Mouse (Mus musculus) embryo, embryonic 9.5 days (tissue): Measurements from ENCODE around the gene Arhgef3.

Experiments used
- DNase-seq: peaks from one replicate; pipeline ENCODE4 v3.0.0-alpha.2; 2017; ENCODE audit errors: extremely low spot score

Gene Arhgef3

GRCm38 (mm10) chr14:27115275-27115660, 569 bp downstream of the Arhgef3 start:
- no peak for DNase-seq

DNA sequence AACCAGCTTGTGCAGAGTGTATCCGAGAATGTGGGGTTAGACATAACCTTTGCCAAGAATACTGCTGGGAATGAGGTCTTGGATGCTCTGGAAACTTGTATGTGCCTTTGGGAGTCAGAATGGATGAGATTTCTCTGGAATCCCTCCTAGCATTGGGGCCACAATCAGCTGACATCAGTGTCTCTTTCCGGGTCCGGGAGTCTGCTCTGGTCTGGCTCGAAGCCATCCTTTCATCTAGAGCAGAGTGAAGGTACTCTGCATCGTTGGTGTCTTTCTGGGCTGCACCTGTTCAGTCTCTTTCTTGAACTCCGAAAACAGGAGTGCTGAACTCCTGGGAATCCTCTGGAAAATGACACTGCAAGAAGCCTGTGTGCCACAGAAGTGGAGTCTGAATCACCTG, 1.3 kb downstream of the Arhgef3 start:
- DNase-seq, result no peak

- DNase-seq, result no peak
Observed at GRCm38 (mm10) chr14:27116577-27117165, 2.0 kb downstream of the Arhgef3 start.

DNA sequence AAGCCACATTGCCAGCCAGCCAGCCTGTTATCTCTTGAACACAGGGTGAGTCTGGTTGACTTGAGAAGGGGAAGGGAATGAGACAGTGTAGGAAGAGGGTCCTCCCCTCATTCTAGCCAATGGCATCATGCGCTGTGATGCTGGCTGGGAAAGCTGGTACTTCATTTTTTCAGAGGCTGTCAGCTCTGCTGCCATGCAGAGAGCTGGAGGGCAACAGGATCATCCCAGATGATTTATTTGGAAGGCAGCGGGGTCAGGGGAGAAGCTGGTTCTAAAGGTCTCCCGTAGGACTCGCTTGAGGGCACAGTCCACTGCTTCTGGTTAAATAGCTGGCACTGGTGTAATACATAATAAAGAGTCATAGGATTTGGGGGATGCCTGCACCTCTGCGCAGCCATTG, 3.8 kb downstream of the Arhgef3 start:
- no peak for DNase-seq

DNA sequence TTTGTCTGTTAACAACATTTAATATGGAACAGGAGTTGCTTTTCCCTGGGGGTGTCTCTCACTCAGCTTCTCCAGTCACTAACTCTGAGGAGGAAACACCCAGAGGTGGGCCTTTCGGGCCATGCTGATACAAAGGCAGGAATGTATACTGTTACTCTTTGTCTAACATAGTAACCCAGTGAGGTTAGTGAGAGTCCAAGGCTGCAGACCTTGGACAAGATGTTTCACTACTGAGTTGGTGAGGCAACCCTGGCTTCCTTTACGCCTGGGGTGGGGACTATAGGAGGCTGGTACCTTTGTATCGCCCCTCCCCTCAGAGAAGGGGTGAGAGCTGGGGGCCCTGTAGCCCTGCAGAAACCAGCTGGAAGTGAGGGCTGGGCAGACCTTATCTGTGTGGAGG, 7.9 kb downstream of the Arhgef3 start:
- DNase-seq, result no peak

GRCm38 (mm10) chr14:27123543-27123942, 8.8 kb downstream of the Arhgef3 start:
- DNase-seq, result no peak

DNA sequence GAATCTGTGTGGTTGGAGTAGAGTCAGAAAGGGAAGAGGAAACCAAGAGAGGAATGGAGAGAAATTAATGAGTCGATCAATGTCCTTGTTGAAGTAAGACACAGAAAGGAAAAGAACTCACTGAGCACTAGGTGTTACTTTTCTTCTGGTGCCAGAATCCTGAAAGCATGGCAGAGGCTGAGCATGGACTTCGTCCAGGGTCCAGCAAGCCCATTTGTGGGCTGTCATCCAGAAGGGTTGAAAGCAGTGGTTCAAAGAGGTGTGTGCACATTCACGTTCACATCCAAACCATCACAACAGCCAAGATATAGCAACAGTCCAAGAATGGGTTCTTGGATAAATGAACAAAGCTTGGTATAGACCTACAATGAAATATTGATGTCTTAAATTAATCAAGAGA, 15.3 kb downstream of the Arhgef3 start:
- no peak for DNase-seq

GRCm38 (mm10) chr14:27130676-27131075, 16.0 kb downstream of the Arhgef3 start:
- no peak for DNase-seq

DNA sequence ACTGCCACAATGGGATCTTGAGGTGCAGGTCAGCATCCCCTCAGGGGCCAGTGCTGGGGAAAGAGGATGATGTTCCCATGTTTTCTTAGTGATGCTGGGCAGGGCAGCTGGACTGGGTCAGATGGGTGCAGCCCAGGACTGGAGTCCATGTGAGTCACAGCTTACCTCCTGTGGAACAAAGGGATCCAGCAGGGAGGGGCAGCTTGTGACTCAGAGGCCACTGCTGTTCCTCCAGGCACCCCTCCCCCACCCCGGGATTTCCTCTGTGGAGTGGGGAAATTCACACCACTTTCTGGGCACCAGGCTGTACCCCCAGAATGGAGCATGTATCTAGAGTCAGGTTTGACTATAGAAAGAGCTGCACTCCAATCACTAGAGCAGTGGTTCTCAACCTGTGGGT, 16.8 kb downstream of the Arhgef3 start:
- DNase-seq, result no peak

DNA sequence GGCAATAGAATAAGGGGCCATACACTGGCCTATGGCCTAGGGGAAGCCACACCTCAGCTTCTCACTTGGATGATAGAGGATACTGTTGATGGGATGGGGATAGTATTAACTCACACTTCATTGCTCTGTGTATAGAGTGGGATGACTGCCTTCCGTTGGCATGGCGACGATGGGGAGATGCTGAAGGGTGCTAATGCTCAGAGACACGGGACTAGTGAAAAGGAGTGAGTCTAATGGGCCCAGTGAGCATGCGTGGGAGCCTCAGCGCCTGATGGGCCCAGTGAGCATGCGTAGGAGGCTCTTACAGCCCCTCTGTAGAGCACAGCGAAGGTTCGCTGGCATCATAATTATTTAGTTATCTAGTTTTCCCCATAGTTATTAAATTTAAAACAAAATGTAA, 24.2 kb downstream of the Arhgef3 start:
- DNase-seq, result no peak

- no peak for DNase-seq
Observed at GRCm38 (mm10) chr14:27139968-27140367, 25.3 kb downstream of the Arhgef3 start.

GRCm38 (mm10) chr14:27141486-27141885, 26.8 kb downstream of the Arhgef3 start:
- no peak for DNase-seq

DNA sequence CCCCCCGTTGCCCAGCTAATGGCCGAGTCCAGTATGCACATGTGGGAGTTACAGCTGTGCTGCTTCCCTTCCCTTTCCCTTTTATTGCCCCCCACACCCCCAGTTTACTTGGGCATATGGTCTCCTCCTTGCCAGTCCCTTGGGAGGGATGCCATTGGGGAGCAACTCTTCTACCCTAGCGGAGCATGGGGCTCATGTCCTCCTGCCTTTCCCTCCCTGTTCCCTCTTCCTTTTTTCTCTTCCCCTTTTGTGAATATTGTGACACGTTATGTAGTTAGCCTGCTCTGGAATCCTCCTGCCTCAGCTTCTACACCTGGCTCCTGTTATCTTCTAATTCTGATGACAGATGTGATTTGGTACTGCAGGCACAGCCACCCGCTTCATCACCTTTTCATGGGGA, 28.0 kb downstream of the Arhgef3 start:
- no peak for DNase-seq

- peak; percentile 15 for DNase-seq
Observed at GRCm38 (mm10) chr14:27145171-27146045, 30.7 kb downstream of the Arhgef3 start.

DNA sequence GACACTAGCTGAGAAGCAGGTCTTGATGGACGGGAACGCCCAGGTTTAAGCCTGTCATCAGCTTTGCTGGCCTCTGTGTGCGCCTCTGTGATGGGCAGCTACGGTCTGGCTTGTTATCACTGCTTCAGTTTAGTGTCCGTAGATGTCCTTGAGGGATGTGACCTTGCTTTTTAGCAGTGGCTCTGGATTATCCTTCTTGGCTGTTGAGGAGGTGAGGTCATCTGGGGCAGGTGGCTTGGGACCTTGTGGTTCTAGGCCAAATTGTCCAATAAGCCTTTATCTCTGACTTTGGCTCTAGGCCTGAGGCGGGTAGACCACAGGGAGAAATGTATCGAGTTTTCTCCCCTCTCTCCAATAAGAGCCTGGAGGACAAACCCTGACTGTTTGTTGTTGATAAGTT, 33.0 kb downstream of the Arhgef3 start:
- no peak for DNase-seq

DNA sequence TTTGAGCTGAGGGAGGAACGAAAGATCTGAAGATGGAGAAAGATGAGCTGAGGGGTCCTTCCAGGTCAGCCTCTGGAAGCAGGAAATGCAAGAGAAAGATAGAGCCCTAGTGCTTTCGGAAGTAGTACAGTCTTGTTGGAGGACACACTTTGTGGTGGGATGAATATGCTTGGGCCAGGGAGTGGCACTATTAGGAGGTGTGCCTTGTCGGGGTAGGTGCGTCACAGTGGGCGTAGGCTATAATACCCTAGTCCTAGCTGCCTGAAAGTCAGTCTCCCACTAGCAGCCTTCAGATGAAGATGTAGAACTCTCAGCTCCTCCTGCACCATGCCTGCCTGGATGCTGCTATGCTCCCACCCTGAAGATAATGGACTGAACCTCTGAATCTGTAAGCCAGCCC, 34.7 kb downstream of the Arhgef3 start:
- no peak for DNase-seq

GRCm38 (mm10) chr14:27150011-27150640, 35.4 kb downstream of the Arhgef3 start:
- no peak for DNase-seq

GRCm38 (mm10) chr14:27151432-27151831, 36.7 kb downstream of the Arhgef3 start:
- peak; percentile 26 for DNase-seq

DNA sequence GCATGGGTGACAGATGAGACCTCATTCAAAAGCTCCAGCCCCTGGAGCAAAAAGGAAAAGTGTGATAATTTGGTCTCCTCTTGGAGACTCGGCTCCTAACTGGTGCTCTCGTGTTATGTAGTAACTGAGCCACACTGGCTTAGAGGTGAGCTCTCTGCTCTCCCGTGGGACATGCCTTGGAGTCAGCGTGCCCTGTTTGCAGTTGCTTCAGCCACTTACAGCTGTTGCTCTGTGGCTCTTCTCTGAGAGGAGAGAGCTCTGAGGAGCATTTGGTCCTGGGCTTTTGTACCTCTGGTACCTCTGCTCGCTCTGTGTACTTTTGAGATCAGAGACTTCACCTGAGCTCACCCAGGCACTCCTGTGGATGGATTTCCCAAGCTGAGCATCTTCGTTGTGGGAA, 40.4 kb downstream of the Arhgef3 start:
- DNase-seq, result no peak

DNA sequence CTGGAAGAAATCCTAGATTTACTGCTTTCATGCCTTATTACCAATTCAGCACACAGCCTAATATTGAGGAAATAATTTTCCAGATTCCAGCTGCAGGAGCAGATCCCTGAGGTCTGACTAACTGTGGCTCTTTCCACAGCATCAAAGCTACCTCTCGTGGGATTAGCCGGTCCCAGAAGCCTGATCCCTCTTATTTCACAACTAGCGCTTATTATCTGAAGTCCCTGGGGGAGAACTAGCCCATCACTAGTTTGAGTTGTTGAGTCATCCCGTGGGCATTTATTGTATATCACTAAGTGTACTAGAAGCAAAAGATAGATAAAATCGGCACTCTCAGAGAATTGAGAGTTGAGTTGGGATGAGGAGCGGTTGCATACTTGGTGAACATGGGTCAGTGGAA, 41.3 kb downstream of the Arhgef3 start:
- DNase-seq, result no peak

- DNase-seq, result no peak
Observed at GRCm38 (mm10) chr14:27158133-27158532, 43.4 kb downstream of the Arhgef3 start.

GRCm38 (mm10) chr14:27158782-27159181, 44.1 kb downstream of the Arhgef3 start:
- DNase-seq, result no peak

- no peak for DNase-seq
Observed at GRCm38 (mm10) chr14:27160762-27161161, 46.1 kb downstream of the Arhgef3 start.
